Mouse (Mus musculus) forebrain, embryonic 10.5 days (tissue): ENCODE results near the gene Slc51a. TPM values are rescaled to one million over a fixed set of nuclear protein-coding genes. Genes with fewer than 3 reads are reported as not detected.

Source experiments
- DNase-seq: peaks from one replicate; pipeline ENCODE4 v3.0.0-alpha.2; 2017; ENCODE audit warnings: low spot score; ENCODE audit errors: extremely low spot score
- H3K27ac ChIP-seq: fragments of 300-500 bp; sonication (generic); 2 replicates; pipeline ENCODE4 v1.5.1; 2016; ENCODE audit warnings: mild to moderate bottlenecking
- H3K27me3 ChIP-seq: fragments of 300-500 bp; sonication (generic); 2 replicates; pipeline ENCODE4 v1.6.1; 2016; ENCODE audit warnings: mild to moderate bottlenecking; ENCODE audit not compliant: poor library complexity, severe bottlenecking
- H3K36me3 ChIP-seq: fragments of 300-500 bp; sonication (generic); replicated peaks from 2 replicates; pipeline ENCODE4 v1.6.1; 2016; ENCODE audit warnings: mild to moderate bottlenecking, moderate library complexity
- H3K4me1 ChIP-seq: fragments of 300-500 bp; sonication (generic); 2 replicates; pipeline ENCODE4 v1.6.1; 2016
- H3K4me3 ChIP-seq: fragments of 300-500 bp; sonication (generic); 2 replicates; pipeline ENCODE4 v1.5.1; 2016; ENCODE audit warnings: mild to moderate bottlenecking, moderate library complexity
- H3K9me3 ChIP-seq: fragments of 300-500 bp; sonication (generic); 2 replicates; pipeline ENCODE4 v1.6.1; 2016; ENCODE audit warnings: mild to moderate bottlenecking, moderate library complexity
- WGBS: fragments of 180-500 bp; shearing (Covaris S2); methylation state at CpG from one replicate; pipeline ENCODE4 v1.1.7; 2016; 5-methylcytosine and 5-hydroxymethylcytosine counted together
- polyA plus RNA-seq: library from polyadenylated mRNA; unstranded; fragments of >200 nt; fragmentation: Nextera tagmentation; extraction: Ambion mirVana; gene quantifications from 2 replicates; pipeline ENCODE4 v1.2.1, GENCODE M21; 2016

Slc51a gene
- polyA plus RNA-seq, 1 experiment from 2014 or later, result 0.37 TPM

DNA sequence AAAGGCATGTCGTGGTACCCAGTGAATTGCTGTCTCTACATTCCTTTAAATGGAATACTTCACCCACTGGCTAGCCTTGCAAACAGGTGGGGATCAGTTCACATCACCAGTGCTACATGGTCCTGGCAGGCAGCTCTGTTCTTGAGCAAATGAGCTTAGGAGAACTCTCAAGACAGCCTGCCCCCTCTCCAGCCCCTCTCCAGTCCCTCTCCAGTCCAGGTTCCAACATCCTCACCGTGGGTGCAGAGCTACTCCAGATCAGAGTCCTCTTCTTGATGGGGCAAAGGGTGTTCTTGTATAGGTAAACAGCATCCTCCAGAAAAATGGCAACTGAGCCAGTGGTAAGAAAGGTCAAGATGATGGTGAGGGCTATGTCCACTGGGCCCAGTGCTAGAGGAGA lies 8.3 kb downstream of the Slc51a start:
- no peak for DNase-seq
- Histone ChIP-seq H3K4me3 (no peak overlapping the region), H3K27me3 (no peaks in the 10 kb centered on the region), H3K27ac (no peak overlapping the region), H3K9me3 (no peaks in the 10 kb centered on the region), H3K4me1 (peaks cover 9% of the 10 kb centered on the region), H3K36me3 (no peaks in the 10 kb centered on the region; the same call in 1 of the 2 replicates)
- 65% methylated on average over 2 of the region's 2 CpGs for WGBS

DNA sequence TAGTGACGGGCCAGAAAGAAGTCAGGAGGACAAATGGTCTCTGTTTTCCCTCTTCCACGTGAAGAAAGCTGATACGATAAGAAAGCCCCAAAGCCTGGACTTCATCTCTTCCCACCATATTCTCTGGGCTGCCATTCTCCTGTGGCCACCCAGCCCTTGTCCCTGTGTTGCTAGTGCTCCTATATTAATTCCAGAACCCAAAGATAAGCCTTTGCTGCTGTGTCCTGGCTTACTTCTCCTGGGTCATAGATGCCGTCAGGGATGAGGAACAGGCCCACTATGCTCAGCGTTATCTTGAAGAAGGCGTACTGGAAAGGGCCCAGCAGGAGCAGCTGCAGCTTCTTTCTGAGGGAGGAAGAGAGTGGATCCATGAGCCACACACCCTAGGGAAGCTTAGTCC lies 10.4 kb downstream of the Slc51a start:
- peaks cover 13% of the 10 kb centered on the region for H3K36me3 ChIP-seq
- H3K4me3 ChIP-seq, result no peak overlapping the region
- H3K27me3 ChIP-seq, result no peaks in the 10 kb centered on the region
- H3K4me1 ChIP-seq, result peaks cover 4% of the 10 kb centered on the region; the same call in 1 of the 2 replicates
- WGBS, result 93% methylated on average over 6 of the region's 6 CpGs
- no peak for DNase-seq
- no peaks in the 10 kb centered on the region for H3K9me3 ChIP-seq
- H3K27ac ChIP-seq, result no peak overlapping the region

DNA sequence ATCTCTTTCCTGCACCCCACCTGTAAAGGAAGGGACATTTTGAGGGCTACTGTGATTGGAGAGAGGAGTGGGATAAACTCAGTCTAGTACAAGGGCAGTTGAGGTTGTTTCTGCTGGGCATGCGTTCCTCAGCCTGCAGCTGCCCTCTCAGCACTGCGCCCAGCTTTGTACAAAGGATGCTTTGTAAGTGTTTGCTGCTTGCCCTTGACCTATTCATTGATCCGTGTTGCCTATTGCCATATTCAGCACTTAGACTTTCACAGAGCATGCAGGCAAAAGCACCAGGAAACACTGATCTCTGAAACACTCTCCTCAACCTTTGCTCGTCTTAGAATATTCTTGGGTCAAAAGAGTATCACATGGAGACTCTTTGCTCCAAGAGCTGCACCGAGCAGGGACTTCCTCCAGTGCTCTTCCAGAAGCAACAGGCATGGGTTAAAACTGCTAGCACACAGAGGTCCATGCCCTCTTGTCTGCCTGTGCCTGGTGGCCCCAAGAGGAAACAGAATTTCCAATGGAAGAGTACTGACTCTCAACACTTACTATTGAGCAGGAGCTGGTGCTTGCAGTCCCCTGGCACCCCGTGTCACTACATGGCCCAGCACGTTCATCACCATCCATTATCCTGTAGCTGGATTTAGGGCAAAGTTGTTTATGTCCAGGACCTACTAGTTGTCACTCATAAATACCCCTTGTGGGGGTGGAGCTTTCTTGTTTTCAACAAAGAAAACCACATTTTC lies 15.2 kb downstream of the Slc51a start:
- no peak overlapping the region for H3K4me3 ChIP-seq
- H3K9me3 ChIP-seq, result no peaks in the 10 kb centered on the region
- no peak overlapping the region for H3K27ac ChIP-seq
- H3K4me1 ChIP-seq, result peaks cover 9% of the 10 kb centered on the region
- no peaks in the 10 kb centered on the region for H3K27me3 ChIP-seq
- 80% methylated on average over 7 of the region's 7 CpGs for WGBS
- peaks cover 58% of the 10 kb centered on the region for H3K36me3 ChIP-seq
- DNase-seq, result no peak

DNA sequence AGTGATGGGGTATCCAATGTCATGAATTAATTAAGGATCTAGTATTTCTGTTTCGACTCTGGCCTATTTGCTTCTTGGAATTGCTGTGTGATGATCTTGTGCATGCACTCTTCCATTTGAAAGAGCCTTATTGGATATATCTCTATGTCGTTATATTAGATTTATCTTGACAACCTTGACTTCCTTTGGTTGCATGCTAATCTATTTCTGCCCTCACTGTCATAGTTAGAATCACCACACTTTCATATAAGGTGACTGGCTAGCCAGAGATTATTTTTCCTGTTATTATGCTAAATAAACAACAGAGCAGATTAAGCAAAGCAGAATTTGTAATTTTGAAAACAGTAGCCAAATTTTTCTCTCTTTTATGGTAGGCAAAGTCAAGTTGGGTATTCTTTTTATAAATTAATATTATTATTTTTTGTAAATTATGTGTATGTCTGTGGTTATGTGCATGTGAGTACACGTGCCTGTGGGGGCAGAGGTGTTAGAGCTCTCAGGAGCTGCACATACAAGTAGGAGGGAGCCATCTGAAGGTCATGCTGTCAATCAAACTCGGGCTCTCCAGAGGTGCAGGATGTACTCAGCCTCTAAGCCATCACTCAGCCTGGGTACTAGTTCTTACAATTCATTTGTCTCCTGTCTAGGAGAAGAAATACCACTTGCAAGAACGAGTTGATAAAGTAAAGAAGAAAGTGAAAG lies 18.1 kb downstream of the Slc51a start:
- no peak overlapping the region for H3K27ac ChIP-seq
- no peaks in the 10 kb centered on the region for H3K27me3 ChIP-seq
- 84% methylated on average over 5 of the region's 5 CpGs for WGBS
- H3K9me3 ChIP-seq, result no peaks in the 10 kb centered on the region
- H3K4me3 ChIP-seq, result no peak overlapping the region
- peaks cover 9% of the 10 kb centered on the region for H3K4me1 ChIP-seq
- H3K36me3 ChIP-seq, result peaks cover 73% of the 10 kb centered on the region
- no peak for DNase-seq

DNA sequence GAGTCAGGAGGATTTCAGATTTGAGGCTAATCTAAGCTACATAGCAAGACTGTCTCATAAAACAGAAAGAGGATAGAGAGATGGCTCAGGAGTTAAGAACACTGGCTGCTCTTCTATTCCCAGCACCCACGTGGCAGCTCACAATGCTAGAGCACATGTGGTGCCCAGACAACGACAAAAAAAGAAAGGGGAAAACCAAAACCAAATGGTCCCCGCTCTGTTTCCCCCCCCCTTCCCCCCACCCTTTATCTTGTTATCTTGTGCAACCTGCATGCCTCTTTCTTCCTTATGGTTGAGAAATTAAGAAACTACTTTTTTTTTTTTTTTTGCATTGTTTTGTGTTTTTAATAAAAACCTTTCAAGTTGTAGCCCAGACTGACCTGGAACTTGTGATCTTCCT lies 19.2 kb downstream of the Slc51a start:
- 82% methylated on average over 3 of the region's 3 CpGs for WGBS

DNA sequence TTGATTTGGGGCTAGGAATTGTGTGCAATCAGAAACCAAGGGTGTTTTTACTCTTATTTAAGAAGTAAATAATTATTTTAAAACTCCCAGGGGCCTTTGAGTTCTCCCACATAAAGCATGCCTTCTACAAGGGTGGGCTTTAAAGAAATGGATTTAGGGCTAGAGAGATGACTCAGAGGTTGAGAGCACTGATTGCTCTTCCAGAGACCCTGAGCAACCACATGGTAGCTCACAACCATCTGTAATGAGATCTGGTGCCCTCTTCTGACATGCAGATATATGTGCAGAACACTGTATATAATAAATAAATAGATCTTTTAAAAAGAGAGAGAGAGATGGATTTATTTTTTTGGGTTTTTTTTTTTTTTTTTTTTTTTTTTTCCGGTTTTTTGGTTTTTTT lies 22.8 kb downstream of the Slc51a start:
- Histone ChIP-seq H3K4me3 (no peak overlapping the region), H3K4me1 (no peaks in the 10 kb centered on the region), H3K27ac (no peak overlapping the region), H3K9me3 (no peaks in the 10 kb centered on the region), H3K27me3 (no peaks in the 10 kb centered on the region), H3K36me3 (peaks cover 61% of the 10 kb centered on the region)
- no peak for DNase-seq
- 0% methylated on average over 1 of the region's 1 CpGs for WGBS

More for the DNA sequence above, 19.2 kb downstream of the Slc51a start:
- no peaks in the 10 kb centered on the region for H3K9me3 ChIP-seq
- H3K27me3 ChIP-seq, result no peaks in the 10 kb centered on the region
- peaks cover 82% of the 10 kb centered on the region for H3K36me3 ChIP-seq
- no peak overlapping the region for H3K4me3 ChIP-seq
- DNase-seq, result no peak
- peaks cover 9% of the 10 kb centered on the region for H3K4me1 ChIP-seq
- no peak overlapping the region for H3K27ac ChIP-seq

DNA sequence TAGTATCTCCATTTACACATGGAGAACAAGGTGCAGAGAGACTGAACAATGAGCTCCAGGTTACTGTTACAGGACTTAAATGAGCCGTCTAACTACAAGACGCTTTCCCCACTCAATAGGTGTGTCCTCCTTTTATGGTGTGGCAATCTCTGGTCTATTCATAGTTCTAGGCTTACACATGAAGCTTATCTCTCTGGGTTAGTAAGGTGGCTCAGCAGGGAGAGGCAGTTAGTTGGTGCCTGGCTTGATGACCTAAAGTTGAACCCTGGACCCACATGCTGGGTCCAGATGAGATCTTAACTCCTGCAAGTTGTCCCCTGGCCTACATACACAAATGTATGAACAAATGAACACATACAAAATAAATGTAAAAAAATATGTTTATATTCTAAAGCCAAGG lies 24.3 kb downstream of the Slc51a start:
- peaks cover 55% of the 10 kb centered on the region for H3K36me3 ChIP-seq
- no peaks in the 10 kb centered on the region for H3K9me3 ChIP-seq
- H3K27me3 ChIP-seq, result no peaks in the 10 kb centered on the region
- H3K4me1 ChIP-seq, result no peaks in the 10 kb centered on the region
- H3K4me3 ChIP-seq, result no peak overlapping the region
- DNase-seq, result no peak
- WGBS, result 89% methylated on average over 2 of the region's 2 CpGs
- no peak overlapping the region for H3K27ac ChIP-seq

DNA sequence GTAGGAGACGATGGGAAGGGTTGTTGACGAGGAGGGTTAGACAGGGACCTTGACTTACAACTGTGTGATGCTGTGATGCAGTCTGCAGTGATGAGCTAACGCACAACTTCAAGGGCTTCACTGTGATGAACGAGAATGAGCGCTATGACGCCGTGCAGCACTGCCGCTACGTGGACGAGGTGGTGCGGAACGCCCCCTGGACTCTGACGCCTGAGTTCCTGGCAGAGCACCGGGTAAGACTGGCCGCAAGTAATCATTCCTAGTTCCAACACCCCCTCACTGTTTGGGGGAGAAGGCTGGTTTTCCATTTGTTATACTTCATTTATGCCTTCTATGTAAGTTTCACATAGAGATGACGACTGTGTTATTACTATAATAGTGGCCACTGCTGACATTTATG lies 24.7 kb downstream of the Slc51a start:
- 98% methylated on average over 16 of the region's 16 CpGs for WGBS
- no peak overlapping the region for H3K27ac ChIP-seq
- no peaks in the 10 kb centered on the region for H3K4me1 ChIP-seq
- no peak overlapping the region for H3K4me3 ChIP-seq
- no peaks in the 10 kb centered on the region for H3K27me3 ChIP-seq
- peaks cover 50% of the 10 kb centered on the region for H3K36me3 ChIP-seq
- DNase-seq, result no peak
- H3K9me3 ChIP-seq, result no peaks in the 10 kb centered on the region

DNA sequence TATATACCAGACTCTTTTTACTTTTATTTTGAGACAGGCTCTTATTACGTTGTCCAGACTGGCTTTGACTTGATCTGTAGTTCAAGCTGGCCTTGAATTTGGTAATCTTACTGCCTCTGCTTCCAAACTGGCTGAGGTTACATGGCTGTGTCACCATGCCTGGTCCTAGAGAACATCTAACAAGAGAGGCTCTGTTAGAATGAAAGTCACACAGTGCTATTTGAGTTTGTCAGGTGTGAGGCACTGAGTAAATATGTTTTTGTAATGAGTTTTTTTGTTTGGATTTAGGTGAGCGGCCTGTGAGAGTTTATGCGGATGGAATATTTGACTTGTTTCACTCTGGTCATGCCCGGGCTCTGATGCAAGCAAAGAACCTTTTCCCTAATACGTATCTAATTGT lies 26.0 kb downstream of the Slc51a start:
- no peaks in the 10 kb centered on the region for H3K9me3 ChIP-seq
- 95% methylated on average over 5 of the region's 5 CpGs for WGBS
- H3K4me3 ChIP-seq, result no peak overlapping the region
- peaks cover 40% of the 10 kb centered on the region for H3K36me3 ChIP-seq
- no peak for DNase-seq
- H3K4me1 ChIP-seq, result no peaks in the 10 kb centered on the region
- H3K27ac ChIP-seq, result no peak overlapping the region
- H3K27me3 ChIP-seq, result no peaks in the 10 kb centered on the region

DNA sequence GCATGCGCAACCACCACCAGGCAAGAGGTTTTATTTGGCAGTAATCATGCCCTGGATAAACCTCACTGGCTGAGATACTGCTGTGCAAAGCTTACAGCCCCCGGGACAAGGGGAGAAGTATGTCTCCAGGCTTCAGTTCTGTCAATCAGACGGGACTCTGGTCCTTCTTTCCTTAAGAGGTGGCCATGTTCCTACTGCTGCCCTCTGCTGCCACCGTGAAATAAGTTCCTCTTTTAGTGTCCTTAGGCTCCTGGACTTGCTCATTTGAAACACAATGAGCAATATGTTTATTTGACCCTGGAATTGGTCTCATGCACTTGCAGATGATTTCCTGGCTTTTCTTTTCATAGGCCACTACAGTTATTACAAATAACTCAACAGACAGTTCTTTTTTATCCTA lies 27.2 kb downstream of the Slc51a start:
- no peak overlapping the region for H3K27ac ChIP-seq
- no peaks in the 10 kb centered on the region for H3K4me1 ChIP-seq
- no peak overlapping the region for H3K4me3 ChIP-seq
- no peak for DNase-seq
- 56% methylated on average over 4 of the region's 4 CpGs for WGBS
- peaks cover 43% of the 10 kb centered on the region for H3K36me3 ChIP-seq
- no peaks in the 10 kb centered on the region for H3K27me3 ChIP-seq
- no peaks in the 10 kb centered on the region for H3K9me3 ChIP-seq

DNA sequence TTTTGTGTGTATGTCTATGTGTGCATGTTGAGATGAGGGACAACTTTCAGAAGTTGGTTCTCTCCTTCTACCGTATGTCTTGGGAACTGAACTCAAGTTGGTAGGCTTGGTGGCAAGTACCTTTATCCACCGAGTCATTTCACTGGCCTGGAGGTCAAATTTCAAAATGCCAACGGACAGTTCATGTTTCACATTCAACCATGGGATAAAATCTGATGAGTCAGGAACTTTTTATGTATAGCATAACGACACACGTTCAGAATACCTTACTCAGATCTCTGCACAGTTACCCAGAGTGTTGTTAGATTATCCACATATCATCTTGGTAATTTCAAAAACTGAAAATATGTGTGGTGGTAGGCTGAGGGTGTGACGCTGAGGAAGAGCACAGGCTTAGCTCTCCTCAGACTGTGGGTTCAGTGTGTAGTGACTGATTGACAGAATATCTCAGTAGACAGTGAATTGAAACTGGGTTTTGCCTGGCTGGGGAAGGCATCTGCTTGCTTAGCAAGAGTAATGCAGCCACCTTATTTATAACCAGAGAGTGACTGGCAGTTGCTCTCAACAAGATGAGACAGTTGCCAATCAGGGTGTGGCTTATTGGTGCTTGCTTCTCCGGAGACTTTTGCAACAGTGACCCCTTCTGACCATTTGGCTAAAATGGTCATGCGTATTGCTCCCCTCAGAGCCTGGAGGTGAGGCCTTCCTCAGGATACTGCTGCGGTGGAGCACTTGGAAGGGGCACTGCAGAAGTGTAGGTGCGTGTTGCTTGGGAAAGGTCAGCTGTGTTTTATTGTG lies 29.9 kb downstream of the Slc51a start:
- 72% methylated on average over 10 of the region's 10 CpGs for WGBS

DNA sequence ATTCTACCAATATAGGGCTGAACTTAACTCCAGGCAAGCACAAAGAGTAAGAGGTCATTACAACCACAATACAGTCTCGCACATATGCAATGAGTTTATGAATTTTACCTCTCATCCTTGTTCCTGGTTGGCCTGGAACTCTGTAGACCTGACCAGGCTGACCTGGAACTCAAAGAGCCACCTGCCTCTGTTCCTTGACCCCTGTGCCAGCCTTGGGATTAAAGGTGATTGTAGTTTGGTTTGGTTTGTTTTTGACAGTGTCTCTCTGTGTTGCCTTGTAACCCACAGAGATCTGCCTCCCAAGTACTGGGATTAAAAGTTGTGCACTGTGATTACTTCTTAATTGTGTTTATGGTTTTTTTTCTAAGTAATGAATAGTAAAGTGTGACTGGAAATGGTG lies 30.9 kb downstream of the Slc51a start:
- Histone ChIP-seq H3K36me3 (peaks cover 34% of the 10 kb centered on the region), H3K27ac (no peak overlapping the region), H3K4me1 (no peaks in the 10 kb centered on the region; the same call in 1 of the 2 replicates), H3K27me3 (no peaks in the 10 kb centered on the region), H3K9me3 (no peaks in the 10 kb centered on the region), H3K4me3 (no peak overlapping the region)
- no peak for DNase-seq
- WGBS, result 91% methylated on average over 1 of the region's 1 CpGs

More for the DNA sequence above, 29.9 kb downstream of the Slc51a start:
- Histone ChIP-seq H3K27ac (no peak overlapping the region), H3K4me1 (no peaks in the 10 kb centered on the region; the same call in 1 of the 2 replicates), H3K4me3 (no peak overlapping the region), H3K36me3 (peaks cover 32% of the 10 kb centered on the region), H3K27me3 (no peaks in the 10 kb centered on the region), H3K9me3 (no peaks in the 10 kb centered on the region)
- DNase-seq, result peak; percentile 34

DNA sequence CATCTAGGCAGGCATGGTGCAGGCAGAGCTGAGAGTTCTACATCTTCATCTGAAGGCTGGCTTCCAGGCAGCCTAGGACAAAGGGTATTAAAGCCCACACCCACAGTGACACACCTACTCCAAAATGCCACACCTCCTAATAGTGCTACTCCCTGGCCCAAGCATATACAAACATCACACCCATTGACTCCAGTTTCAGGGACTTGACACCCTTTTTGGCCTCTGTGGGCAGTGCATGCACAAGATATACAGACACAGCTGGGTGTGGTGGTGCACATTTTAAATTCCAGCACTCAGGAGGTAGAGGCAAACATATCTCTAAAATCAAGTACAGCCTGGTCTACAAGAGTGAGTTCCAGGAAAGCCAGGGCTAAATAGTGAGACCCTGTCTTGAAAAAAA lies 31.6 kb downstream of the Slc51a start:
- peaks cover 37% of the 10 kb centered on the region for H3K36me3 ChIP-seq
- H3K27me3 ChIP-seq, result no peaks in the 10 kb centered on the region
- DNase-seq, result no peak
- no peaks in the 10 kb centered on the region for H3K9me3 ChIP-seq
- no peak overlapping the region for H3K27ac ChIP-seq
- no peaks in the 10 kb centered on the region; the same call in 1 of the 2 replicates for H3K4me1 ChIP-seq
- H3K4me3 ChIP-seq, result no peak overlapping the region
